Mouse (Mus musculus): ENCODE measurements around the gene Oser1. TPM values are rescaled to one million over a fixed set of nuclear protein-coding genes. Genes with fewer than 3 reads are reported as not detected.

Oser1 gene
- total RNA-seq, 1 experiment from 2014 or later = 95.2 TPM

DNA sequence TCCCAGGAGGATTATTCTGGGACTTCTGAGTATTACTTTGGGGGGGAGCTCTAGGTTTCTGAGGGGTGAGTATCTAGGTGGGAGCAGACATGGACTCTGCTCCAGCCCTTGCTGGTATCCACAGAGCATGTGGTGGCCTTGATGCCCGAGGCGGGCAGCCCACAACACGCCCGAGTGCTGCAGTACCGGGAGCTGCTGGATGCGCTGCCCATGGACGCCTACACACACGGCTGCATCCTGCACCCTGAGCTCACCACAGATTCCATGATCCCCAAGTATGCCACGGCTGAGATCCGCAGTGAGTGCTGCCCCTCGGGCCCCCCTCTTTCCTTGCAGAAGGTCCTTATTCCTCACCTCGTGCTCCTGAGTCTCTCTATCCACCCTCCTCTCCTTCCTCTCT lies 22.9 kb upstream of the Oser1 start:
- ATAC-seq (replicated peaks; ENCODE audit: low read depth, poor library complexity, severe bottlenecking) = no peak

GRCm38 (mm10) chr2:163444017-163444416 lies 19.5 kb upstream of the Oser1 start:
- ATAC-seq (replicated peaks; ENCODE audit: low read depth, poor library complexity, severe bottlenecking) = no peak

DNA sequence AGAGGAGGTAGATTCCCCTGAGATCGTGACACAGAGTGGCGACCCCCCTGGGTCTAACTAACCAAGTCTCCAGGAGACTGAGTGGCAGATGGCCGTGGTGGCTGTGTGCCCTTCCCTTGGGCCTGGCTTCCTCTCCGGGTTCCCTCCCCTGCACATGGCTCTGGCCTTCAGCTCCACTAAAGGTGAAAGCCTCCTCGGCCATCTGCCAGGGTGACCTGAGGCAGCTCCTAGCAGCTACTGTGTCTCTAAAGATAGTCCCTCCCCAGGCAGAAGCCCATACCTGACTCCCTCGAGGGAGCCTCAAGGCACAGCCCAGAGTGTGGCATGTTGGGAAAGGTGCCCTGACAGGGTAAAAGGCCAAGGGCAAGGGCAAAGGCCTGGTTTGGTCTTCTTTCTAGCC lies 19.0 kb upstream of the Oser1 start:
- no peak for ATAC-seq (replicated peaks; ENCODE audit: low read depth, poor library complexity, severe bottlenecking)

DNA sequence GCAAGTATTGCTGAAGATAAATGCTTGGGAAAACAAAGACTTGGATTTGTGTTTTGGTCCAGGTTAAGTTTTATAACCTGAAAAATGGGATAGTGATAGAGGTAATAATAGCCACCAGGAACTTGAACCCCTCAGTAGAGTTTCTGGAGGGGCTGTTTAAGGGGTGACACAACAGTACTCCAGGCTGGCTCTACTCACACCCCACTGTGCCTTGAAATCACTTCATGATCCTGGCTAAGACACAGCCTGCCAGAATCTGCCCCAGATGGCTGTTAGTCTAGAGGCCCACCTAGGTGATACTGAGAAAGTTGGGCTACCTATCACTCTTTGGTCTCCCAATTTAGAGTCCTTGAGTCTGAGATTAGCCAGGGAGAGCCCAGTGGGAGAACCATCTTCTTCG lies 15.0 kb upstream of the Oser1 start:
- no peak for ATAC-seq (replicated peaks; ENCODE audit: low read depth, poor library complexity, severe bottlenecking)

- peak; percentile 76; the same call in 1 of the 2 replicates for ATAC-seq (replicated peaks; ENCODE audit: low read depth, poor library complexity, severe bottlenecking)
Measured at GRCm38 (mm10) chr2:163438619-163439451, 14.3 kb upstream of the Oser1 start.

GRCm38 (mm10) chr2:163438246-163438618 lies 13.7 kb upstream of the Oser1 start, which contains the start of gene Gdap1l1:
Gdap1l1 (plus strand) TSS chr2:163438476.
- ATAC-seq (replicated peaks; ENCODE audit: low read depth, poor library complexity, severe bottlenecking) = peak; percentile 24; the same call in 1 of the 2 replicates

- ATAC-seq (replicated peaks; ENCODE audit: low read depth, poor library complexity, severe bottlenecking) = no peak
Measured at GRCm38 (mm10) chr2:163437800-163438199, 13.3 kb upstream of the Oser1 start.

- 0 out of 2 replicates have a peak, but pooled peaks have one; percentile 18 for ATAC-seq (replicated peaks; ENCODE audit: low read depth, poor library complexity, severe bottlenecking)
Measured at GRCm38 (mm10) chr2:163433971-163434370, 9.5 kb upstream of the Oser1 start.

GRCm38 (mm10) chr2:163431289-163431688 lies 6.8 kb upstream of the Oser1 start:
- no peak for ATAC-seq (replicated peaks; ENCODE audit: low read depth, poor library complexity, severe bottlenecking)

DNA sequence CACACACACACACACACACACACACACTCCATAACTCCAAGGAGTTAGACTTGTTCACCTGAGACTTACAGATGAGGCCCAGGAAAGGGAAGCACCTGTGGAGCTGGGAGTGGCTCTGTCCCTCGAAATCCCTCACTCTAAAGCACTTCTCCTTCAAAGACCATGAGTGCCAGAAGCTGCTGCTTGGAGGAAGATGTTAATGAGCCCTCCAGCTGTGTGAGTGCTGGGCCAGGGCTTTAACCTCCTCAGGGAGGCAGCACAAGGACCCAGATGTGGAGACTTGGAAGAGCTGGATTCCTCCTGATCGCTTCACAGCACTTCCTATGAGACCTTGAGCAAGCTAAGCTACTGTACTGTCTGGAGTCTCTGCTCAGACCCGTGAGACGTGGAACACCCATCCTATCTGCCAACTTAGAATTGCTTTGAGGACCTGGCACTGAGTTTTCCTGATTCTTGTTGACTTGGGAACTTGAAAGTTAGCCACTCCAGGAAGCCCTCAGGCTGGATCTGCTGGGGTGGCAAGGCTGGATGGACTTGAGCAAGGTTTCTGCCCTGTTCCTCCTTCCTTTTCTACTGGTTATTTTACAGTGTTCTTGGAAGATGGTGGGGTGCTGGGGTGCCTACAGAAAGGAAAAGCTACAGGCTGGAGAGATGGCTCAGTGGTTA lies 4.0 kb upstream of the Oser1 start:
- no peak for ATAC-seq (replicated peaks; ENCODE audit: low read depth, poor library complexity, severe bottlenecking)

GRCm38 (mm10) chr2:163422895-163423660 lies 1.4 kb downstream of the Oser1 start:
- 0 out of 2 replicates have a peak, but pooled peaks have one; percentile 13 for ATAC-seq (replicated peaks; ENCODE audit: low read depth, poor library complexity, severe bottlenecking)

DNA sequence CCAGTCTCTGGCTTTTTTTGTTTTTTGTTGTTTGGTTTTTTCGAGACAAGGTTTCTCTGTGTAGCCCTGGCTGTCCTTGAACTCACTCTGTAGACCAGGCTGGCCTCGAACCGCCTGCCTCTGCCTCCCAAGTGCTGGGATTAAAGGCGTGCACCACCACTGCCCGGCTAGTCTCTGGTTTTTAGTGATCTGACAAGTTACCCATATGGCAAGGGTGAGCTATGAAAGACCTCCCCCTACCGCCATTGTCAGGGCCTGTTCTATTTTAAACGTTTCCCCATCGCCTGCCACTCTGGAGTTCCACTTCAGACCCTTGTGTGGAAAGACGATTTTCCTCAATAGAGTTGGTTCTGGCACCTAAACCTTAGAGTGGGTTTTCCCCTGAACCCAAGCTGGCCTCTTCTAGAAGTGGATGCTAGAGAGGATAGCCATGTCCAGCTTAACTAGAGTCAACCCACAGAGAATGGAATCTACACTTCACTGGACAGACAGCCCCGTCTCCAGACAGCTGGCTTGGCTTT lies 4.1 kb downstream of the Oser1 start:
- ATAC-seq (replicated peaks; ENCODE audit: low read depth, poor library complexity, severe bottlenecking) = no peak

GRCm38 (mm10) chr2:163419346-163420045 lies 5.0 kb downstream of the Oser1 start:
- ATAC-seq (replicated peaks; ENCODE audit: low read depth, poor library complexity, severe bottlenecking) = peak; percentile 86

DNA sequence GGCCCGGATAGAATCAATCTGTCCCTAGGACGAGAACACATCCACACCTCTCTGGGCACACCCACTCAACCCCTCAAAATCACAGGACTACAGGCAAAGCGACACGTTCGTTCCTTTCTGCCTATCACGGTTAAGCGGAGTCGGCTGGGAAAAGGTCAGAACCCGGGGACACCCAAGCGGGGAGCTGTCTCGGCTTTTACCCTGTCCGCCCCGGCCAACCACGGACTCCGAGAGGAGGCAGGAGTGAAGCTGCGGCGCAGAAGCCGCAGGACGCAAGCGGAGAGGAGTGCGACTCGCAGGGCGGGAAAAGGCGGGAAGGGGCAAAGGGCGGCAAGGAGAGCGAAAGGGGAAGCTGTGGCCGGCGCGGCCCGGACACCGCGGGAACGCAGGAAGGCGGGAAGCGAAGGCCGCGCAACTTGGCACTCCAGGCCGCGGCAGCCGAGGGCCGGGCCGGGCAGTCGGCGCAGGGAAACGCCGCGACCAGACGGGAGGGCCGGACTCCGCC lies 5.6 kb downstream of the Oser1 start:
- ATAC-seq (replicated peaks; ENCODE audit: low read depth, poor library complexity, severe bottlenecking) = peak; percentile 38

GRCm38 (mm10) chr2:163417830-163418229 lies 6.7 kb downstream of the Oser1 start:
- ATAC-seq (replicated peaks; ENCODE audit: low read depth, poor library complexity, severe bottlenecking) = no peak

GRCm38 (mm10) chr2:163417026-163417425 lies 7.5 kb downstream of the Oser1 start:
- ATAC-seq (replicated peaks; ENCODE audit: low read depth, poor library complexity, severe bottlenecking) = no peak

- no peak for ATAC-seq (replicated peaks; ENCODE audit: low read depth, poor library complexity, severe bottlenecking)
Measured at GRCm38 (mm10) chr2:163412846-163413590, 11.5 kb downstream of the Oser1 start.

- ATAC-seq (replicated peaks; ENCODE audit: low read depth, poor library complexity, severe bottlenecking) = no peak
Measured at GRCm38 (mm10) chr2:163412419-163412818, 12.1 kb downstream of the Oser1 start.

GRCm38 (mm10) chr2:163411840-163412239 lies 12.7 kb downstream of the Oser1 start:
- ATAC-seq (replicated peaks; ENCODE audit: low read depth, poor library complexity, severe bottlenecking) = no peak

All from common myeloid progenitor, adult 5-6 weeks (primary cell).